Mouse (Mus musculus): ENCODE results near the gene Clasrp. TPM values are rescaled to one million over a fixed set of nuclear protein-coding genes. Genes with fewer than 3 reads are reported as not detected.
A peak's percentile ranks its signal among the peaks of the same experiment; 100 is the strongest.

Clasrp gene
- polyA plus RNA-seq, 2 experiments = 46.5 to 174 TPM

DNA sequence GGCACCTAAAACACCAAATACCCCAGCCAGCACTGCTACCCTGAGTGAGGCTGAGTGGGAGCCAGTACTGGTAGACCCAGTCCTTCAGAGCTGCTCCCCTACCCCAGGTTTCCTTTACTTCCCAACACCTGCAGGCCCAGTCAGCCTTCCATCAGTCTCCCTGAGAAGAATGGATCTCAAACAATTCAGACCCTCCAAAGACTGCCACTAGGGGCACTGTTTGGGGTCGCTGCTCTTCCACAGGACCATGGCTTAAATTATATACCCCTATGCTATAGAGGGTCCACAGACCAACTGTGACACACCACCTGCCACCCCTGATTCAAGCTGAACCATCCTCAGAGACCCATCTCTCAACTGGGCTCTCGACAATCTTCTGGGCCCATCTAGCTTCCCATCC is 45.3 kb downstream of the Clasrp start:
- no peak for TF ChIP-seq POLR2A (IDR thresholded peaks at IDR 0.05; ENCODE audit: borderline replicate concordance, extremely low read depth, insufficient read depth, insufficient read length)
- Histone ChIP-seq H3K9me3 (ENCODE audit: control insufficient read depth, low read length) (no peaks in the 10 kb centered on the region), H3K36me3 (ENCODE audit: control insufficient read depth, insufficient read depth, low read length) (peaks cover 18% of the 10 kb centered on the region), H3K4me2 (replicated peaks; ENCODE audit: low read depth, low read length, severe bottlenecking) (no peak overlapping the region), H3K27ac (replicated peaks; ENCODE audit: low read depth, low read length) (no peak overlapping the region), H3K4me3 (replicated peaks; ENCODE audit: low read length) (no peak overlapping the region), H3K4me1 (ENCODE audit: control insufficient read depth, insufficient read depth, low read length) (peaks cover 25% of the 10 kb centered on the region), H3K27me3 (ENCODE audit: control insufficient read depth, insufficient read depth, low read length) (no peaks in the 10 kb centered on the region), H3K9ac (ENCODE audit: low read depth, low read length, severe bottlenecking) (no peak overlapping the region)
- WGBS = 52% methylated on average over 2 of the region's 2 CpGs
- ATAC-seq (ENCODE audit: low FRiP score, low read depth) (no peak), DNase-seq (ENCODE audit: low spot score) (no peak)

DNA sequence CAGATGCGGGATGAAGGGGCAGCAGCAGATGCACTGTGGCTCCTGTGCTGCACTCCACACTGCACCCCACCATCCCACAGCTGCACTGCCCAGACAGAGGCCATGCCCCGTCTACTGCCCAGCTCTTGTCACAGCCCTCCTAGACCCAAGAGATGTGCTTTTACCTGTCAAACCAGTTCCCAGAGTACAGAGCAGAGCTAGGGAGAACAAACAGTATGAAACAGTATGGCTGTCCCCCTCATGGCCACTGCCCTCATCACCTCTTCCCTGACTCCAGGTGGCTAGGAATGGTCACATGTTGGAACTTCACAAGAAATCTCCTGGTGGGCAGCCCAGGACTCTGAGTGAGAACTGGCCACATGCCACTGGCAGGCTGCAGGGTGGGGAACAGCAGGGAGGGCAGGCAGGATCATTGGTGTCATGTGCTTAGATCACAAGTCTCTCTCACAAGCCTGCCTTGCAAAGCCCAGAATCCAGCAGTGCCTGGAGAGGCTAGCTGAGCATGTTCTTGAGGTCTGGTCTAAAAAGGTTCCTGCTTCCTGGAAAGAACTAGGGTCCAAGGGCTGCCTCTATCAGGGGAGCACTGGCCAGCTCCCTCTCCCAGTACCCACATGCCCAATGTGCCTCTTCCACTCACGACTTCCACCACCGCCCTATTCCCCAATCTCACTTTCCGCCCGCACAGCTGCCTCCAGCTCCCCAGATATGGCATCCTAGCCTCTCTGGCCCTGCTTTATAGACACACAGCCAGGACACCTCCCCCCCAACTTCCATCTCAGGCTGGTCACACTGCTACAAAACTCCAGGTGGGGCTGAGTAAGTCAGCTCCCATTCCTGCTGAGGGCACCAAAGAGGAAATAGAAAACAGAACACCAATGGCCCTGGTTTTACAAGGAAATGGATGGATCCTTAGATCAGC is 46.0 kb downstream of the Clasrp start:
- DNase-seq (ENCODE audit: low spot score) = no peak
- 88% methylated on average over 5 of the region's 6 CpGs for WGBS
- Histone ChIP-seq H3K27ac (replicated peaks; ENCODE audit: low read depth, low read length) (no peak overlapping the region), H3K36me3 (ENCODE audit: control insufficient read depth, insufficient read depth, low read length) (peaks cover 25% of the 10 kb centered on the region), H3K4me3 (replicated peaks; ENCODE audit: low read length) (no peak overlapping the region), H3K9ac (ENCODE audit: low read depth, low read length, severe bottlenecking) (no peak overlapping the region), H3K4me2 (replicated peaks; ENCODE audit: low read depth, low read length, severe bottlenecking) (no peak overlapping the region), H3K4me1 (ENCODE audit: control insufficient read depth, insufficient read depth, low read length) (peaks cover 25% of the 10 kb centered on the region), H3K9me3 (ENCODE audit: control insufficient read depth, low read length) (no peaks in the 10 kb centered on the region), H3K27me3 (ENCODE audit: control insufficient read depth, insufficient read depth, low read length) (no peaks in the 10 kb centered on the region)
- ATAC-seq (ENCODE audit: low FRiP score, low read depth) = no peak
- TF ChIP-seq POLR2A (IDR thresholded peaks at IDR 0.05; ENCODE audit: borderline replicate concordance, extremely low read depth, insufficient read depth, insufficient read length) = no peak

DNA sequence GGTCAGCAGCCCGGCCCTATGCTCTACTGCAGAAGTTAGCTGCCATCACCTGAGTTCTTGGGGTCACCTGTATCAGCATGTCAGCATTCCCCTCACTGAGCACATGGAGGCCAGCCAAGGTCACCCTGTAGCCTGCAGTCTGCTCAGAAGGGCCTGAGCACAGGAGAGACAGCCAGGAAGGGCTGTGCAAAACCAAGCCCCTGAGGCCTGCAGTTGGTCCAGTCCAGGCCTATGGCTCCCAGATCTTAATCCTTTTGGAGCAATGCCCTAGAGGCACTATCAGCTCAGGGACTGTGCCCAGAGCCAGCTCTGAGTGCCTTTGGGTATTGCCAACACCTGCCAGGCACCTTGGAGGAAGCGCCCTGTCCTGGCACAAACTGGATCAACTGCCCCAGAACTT is 47.2 kb downstream of the Clasrp start:
- no peak overlapping the region for H3K9ac ChIP-seq (ENCODE audit: low read depth, low read length, severe bottlenecking)
- no peaks in the 10 kb centered on the region for H3K9me3 ChIP-seq (ENCODE audit: control insufficient read depth, low read length)
- H3K36me3 ChIP-seq (ENCODE audit: control insufficient read depth, insufficient read depth, low read length) = peaks cover 36% of the 10 kb centered on the region
- TF ChIP-seq POLR2A (IDR thresholded peaks at IDR 0.05; ENCODE audit: borderline replicate concordance, extremely low read depth, insufficient read depth, insufficient read length) = no peak
- no peak overlapping the region for H3K4me3 ChIP-seq (replicated peaks; ENCODE audit: low read length)
- no peaks in the 10 kb centered on the region for H3K27me3 ChIP-seq (ENCODE audit: control insufficient read depth, insufficient read depth, low read length)
- no peak overlapping the region for H3K4me2 ChIP-seq (replicated peaks; ENCODE audit: low read depth, low read length, severe bottlenecking)
- DNase-seq (ENCODE audit: low spot score) (no peak), ATAC-seq (ENCODE audit: low FRiP score, low read depth) (no peak)
- H3K4me1 ChIP-seq (ENCODE audit: control insufficient read depth, insufficient read depth, low read length) = peaks cover 25% of the 10 kb centered on the region
- WGBS = 95% methylated on average over 2 of the region's 2 CpGs
- H3K27ac ChIP-seq (replicated peaks; ENCODE audit: low read depth, low read length) = no peak overlapping the region

DNA sequence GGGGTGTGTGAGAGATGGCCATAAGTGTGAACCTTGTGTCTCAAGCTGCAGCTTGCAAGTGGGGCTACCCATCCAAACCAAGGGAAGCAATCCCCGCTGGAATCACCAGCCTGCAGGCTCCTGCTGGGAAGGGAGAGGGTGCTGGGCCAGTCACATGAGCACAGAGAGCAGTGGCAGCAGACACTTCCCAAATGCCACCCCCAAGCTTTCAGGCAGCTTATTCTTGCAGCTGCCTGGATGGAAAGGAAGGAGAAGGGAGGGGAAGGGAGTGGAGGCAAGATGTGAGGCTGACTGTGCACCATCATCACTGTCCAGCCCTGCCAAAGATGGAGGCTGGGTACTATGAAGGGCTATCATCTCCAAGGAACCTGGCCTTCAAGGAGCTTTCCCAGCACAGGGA is 50.1 kb downstream of the Clasrp start:
- H3K4me1 ChIP-seq (ENCODE audit: control insufficient read depth, insufficient read depth, low read length) = peaks cover 8% of the 10 kb centered on the region
- peaks cover 41% of the 10 kb centered on the region for H3K36me3 ChIP-seq (ENCODE audit: control insufficient read depth, insufficient read depth, low read length)
- ATAC-seq (ENCODE audit: low FRiP score, low read depth) (no peak), DNase-seq (ENCODE audit: low spot score) (no peak)
- WGBS = 90% methylated on average over 1 of the region's 1 CpGs
- no peaks in the 10 kb centered on the region for H3K9me3 ChIP-seq (ENCODE audit: control insufficient read depth, low read length)
- no peak overlapping the region for H3K27ac ChIP-seq (replicated peaks; ENCODE audit: low read depth, low read length)
- no peak overlapping the region for H3K9ac ChIP-seq (ENCODE audit: low read depth, low read length, severe bottlenecking)
- H3K27me3 ChIP-seq (ENCODE audit: control insufficient read depth, insufficient read depth, low read length) = no peaks in the 10 kb centered on the region
- TF ChIP-seq POLR2A (IDR thresholded peaks at IDR 0.05; ENCODE audit: borderline replicate concordance, extremely low read depth, insufficient read depth, insufficient read length) = no peak
- no peak overlapping the region for H3K4me2 ChIP-seq (replicated peaks; ENCODE audit: low read depth, low read length, severe bottlenecking)
- no peak overlapping the region for H3K4me3 ChIP-seq (replicated peaks; ENCODE audit: low read length)

DNA sequence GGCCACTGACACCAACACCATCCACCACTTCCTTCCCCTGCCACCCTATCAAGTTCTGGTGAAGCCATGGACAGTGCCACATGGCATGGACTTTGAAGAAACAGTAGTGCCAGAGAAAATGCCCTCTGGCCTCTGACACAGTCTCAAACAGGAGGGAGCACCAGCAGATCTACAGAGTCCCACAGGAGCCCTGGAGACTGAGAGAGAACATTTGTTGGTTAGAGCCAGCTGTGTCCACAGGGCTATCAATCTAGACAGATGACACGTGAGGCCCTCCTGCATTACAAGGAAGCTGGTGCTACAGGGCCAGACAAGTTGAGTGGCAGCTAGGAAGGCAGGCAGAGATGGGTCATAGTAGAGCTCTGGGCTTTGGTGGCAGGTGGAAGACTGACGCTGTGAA is 51.8 kb downstream of the Clasrp start:
- WGBS = 61% methylated on average over 2 of the region's 2 CpGs
- no peak overlapping the region for H3K27ac ChIP-seq (replicated peaks; ENCODE audit: low read depth, low read length)
- no peak overlapping the region for H3K4me3 ChIP-seq (replicated peaks; ENCODE audit: low read length)
- H3K9ac ChIP-seq (ENCODE audit: low read depth, low read length, severe bottlenecking) = no peak overlapping the region
- peaks cover 38% of the 10 kb centered on the region for H3K36me3 ChIP-seq (ENCODE audit: control insufficient read depth, insufficient read depth, low read length)
- no peak for TF ChIP-seq POLR2A (IDR thresholded peaks at IDR 0.05; ENCODE audit: borderline replicate concordance, extremely low read depth, insufficient read depth, insufficient read length)
- DNase-seq (ENCODE audit: low spot score) = no peak
- H3K27me3 ChIP-seq (ENCODE audit: control insufficient read depth, insufficient read depth, low read length) = no peaks in the 10 kb centered on the region
- no peak overlapping the region for H3K4me2 ChIP-seq (replicated peaks; ENCODE audit: low read depth, low read length, severe bottlenecking)
- H3K9me3 ChIP-seq (ENCODE audit: control insufficient read depth, low read length) = no peaks in the 10 kb centered on the region
- ATAC-seq (ENCODE audit: low FRiP score, low read depth) = peak; percentile 51; the same call in 1 of the 2 replicates
- peaks cover 2% of the 10 kb centered on the region; the same call in 1 of the 2 replicates for H3K4me1 ChIP-seq (ENCODE audit: control insufficient read depth, insufficient read depth, low read length)
